Mouse (Mus musculus) right cerebral cortex, adult 2 months (tissue): ENCODE measurements around the gene Cyp3a16.
"Not testable (repeated sequence)": the region's sequence is repeated elsewhere in the genome, so short reads cannot be mapped to it uniquely, and the experiment has no call there.

Experiments
- DNase-seq, 2 experiments: peaks; one replicate each; pipeline ENCODE4 v3.0.0; 2021 to 2022; ENCODE audit warnings: low spot score in 2 of 2

Cyp3a16 gene

GRCm38 (mm10) chr5:145469623-145470022 lies at the start of gene Cyp3a16:
Cyp3a16 (minus strand) TSS chr5:145469723.
- DNase-seq, result not testable (repeated sequence)

GRCm38 (mm10) chr5:145490300-145490699 lies 20.8 kb upstream of the Cyp3a16 start:
- no peak for DNase-seq

- DNase-seq, result no peak
These were observed 5.0 kb downstream of the Cyp3a16 start for GRCm38 (mm10) chr5:145464304-145465088.

- DNase-seq, result no peak
These were observed 7.2 kb downstream of the Cyp3a16 start for GRCm38 (mm10) chr5:145462321-145462720.

DNA sequence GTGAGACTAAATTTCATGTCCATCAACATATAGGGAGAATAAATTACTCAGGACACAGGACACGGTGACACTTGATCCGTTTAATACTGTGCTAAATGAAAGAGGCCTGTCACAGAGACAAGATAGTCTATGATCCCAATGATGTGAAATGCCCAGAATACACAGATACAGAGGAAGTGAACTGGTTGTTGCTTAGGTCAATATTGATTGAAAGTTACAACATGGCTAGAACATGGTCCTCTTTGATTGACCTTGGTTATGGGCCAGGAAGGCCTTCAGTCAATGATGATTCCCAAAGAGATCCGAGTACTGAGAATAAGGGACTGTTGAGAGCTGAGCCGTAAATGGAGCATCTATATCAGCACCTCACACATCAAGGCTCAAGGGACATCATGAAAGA lies 15.1 kb downstream of the Cyp3a16 start:
- no peak for DNase-seq

DNA sequence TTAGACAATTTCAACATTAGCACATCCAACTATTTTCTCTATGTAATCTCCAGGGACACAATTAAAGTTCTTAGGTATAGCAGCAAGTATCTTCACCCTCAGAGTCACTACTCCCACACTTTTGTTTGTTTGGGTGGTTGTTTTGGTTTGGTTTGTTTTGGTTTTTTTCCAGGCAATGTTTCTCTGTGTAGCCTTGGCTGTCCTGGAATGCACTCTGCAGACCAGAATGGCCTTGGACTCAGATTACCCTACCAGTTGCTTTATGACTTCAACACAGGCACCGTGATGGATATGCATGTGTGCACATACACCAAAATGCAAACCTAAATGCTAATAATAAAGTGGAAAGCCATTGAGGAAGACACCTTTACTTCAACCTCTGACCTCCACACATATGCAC lies 35.8 kb downstream of the Cyp3a16 start:
- DNase-seq, result no peak

DNA sequence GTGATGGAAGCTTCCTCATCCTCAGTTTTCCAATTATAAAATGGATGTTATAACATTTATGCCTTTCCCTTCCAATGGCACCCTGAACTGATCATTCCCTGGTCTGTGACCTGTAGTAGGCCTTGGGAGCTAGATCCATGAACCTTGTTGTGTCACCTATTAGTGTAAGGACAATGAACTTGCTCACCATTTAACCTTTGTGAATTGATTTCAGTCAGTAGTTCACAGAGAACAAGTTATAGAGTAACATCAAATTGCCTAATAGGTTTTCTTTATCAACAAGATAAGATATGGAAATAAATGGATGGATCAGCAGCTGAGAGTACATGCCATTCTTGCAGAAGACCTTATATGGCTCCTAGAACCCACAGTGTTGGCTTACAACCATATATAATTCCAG lies 38.5 kb downstream of the Cyp3a16 start:
- no peak for DNase-seq

DNA sequence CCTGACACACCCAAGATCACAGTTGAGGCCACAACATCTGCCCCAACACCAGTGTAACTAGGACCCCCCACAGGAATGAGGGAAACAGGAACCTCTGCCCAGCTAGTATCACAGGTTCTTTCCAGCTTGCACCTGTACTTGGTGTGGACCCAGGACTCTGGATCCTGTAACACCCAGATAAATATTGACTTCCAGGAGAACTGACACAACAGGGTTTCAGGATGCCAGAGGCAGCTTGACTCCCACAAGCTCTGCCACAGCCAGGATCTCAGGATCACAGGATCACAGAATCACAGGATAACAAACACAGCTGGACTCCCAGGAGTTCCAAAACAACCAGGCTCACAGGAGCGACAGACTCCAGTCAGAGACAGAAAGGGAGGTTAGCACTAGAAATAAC lies 47.2 kb downstream of the Cyp3a16 start:
- no peak for DNase-seq

DNA sequence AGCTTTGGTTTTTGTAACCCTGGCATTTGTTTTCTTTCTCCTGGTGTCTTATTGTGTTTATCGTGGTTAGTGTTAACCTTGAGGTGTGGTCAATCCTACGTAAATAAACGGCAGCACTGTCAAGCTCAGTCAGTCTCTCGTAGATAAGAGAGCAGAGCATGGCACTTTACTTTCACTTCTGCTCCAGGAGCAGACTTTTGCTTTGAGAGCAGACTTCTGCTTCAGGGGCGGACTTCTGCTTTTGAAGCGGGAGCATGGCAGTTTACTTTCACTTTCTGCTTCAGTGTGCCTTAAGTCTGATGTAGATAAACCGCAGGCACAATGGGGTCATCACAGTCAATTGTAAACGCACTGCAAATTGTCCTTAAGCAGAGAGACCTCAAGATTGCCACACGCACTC lies 54.1 kb downstream of the Cyp3a16 start:
- DNase-seq, result not testable (repeated sequence)
